Mouse (Mus musculus): ENCODE results near the gene Myct1. TPM values are rescaled to one million over a fixed set of nuclear protein-coding genes. Genes with fewer than 3 reads are reported as not detected.

Gene Myct1
- polyA plus RNA-seq, 1 experiment from 2014 or later: 1.0 TPM

DNA sequence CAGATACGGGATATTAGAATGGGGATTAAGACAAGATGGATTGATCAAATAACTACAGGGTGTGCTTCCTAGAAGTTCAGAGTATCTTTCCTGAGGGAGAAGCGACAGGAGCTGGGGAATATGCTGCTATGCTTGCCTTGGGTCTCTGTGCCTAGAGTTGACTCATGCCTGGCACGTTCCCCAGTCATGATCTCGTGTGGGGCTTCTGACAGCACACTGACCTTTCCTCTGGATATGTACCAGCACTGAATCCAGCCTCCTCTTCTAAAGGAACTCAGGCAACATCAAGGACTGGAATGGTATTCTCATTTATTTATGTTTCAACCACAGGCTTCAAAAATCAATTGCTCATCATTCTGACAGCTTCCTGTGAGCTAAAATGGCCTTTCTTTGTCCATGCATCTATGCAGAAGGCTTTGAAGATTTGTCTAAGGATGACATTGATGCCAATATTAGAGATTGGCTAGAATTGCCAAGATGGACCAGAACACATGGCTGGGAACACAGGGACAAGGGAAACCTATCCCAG lies 40.2 kb downstream of the Myct1 start:
- Histone ChIP-seq H3K4me2 (no peak overlapping the region), H3K4me3 (no peak overlapping the region), H3K4me1 (no peaks in the 10 kb centered on the region), H3K27me3 (no peaks in the 10 kb centered on the region), H3K9ac (no peak overlapping the region), H3K36me3 (ENCODE audit: poor library complexity, severe bottlenecking) (no peaks in the 10 kb centered on the region), H3K9me3 (replicated peaks) (no peaks in the 10 kb centered on the region), H3K27ac (no peak overlapping the region)
- WGBS: 78% methylated on average over 4 of the region's 4 CpGs
- no peak for ATAC-seq

DNA sequence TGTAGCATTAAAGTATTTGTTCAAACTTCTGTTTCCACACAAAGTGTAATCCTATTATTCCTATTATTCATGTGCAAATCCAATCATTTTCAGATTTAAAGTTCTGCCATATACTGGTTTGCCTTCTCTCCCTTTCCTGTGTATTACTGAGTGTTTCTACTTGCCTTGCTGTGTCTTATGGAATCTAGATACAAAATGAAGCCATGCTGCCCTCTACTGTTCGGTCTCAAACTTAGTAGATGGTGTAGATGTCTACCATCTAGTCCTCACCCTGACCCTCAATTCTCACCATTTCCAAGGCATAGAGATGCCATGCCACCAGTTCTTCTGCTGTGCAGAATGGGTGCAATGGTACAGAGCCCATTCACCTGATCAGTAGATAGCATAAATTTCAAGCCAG lies 40.8 kb downstream of the Myct1 start:
- H3K9me3 ChIP-seq (replicated peaks): no peaks in the 10 kb centered on the region
- H3K4me1 ChIP-seq: no peaks in the 10 kb centered on the region
- no peak overlapping the region for H3K9ac ChIP-seq
- H3K4me2 ChIP-seq: no peak overlapping the region
- no peaks in the 10 kb centered on the region for H3K36me3 ChIP-seq (ENCODE audit: poor library complexity, severe bottlenecking)
- 38% methylated on average over 1 of the region's 1 CpGs for WGBS
- H3K27ac ChIP-seq: no peak overlapping the region
- H3K4me3 ChIP-seq: no peak overlapping the region
- no peaks in the 10 kb centered on the region for H3K27me3 ChIP-seq
- ATAC-seq: peak; percentile 67

- no peak overlapping the region for H3K9ac ChIP-seq
- H3K4me1 ChIP-seq: no peaks in the 10 kb centered on the region
- no peak overlapping the region for H3K4me2 ChIP-seq
- WGBS: 90% methylated on average over 4 of the region's 4 CpGs
- no peaks in the 10 kb centered on the region for H3K36me3 ChIP-seq (ENCODE audit: poor library complexity, severe bottlenecking)
- no peak overlapping the region for H3K27ac ChIP-seq
- no peaks in the 10 kb centered on the region for H3K9me3 ChIP-seq (replicated peaks)
- no peak for ATAC-seq
- no peak overlapping the region for H3K4me3 ChIP-seq
- H3K27me3 ChIP-seq: no peaks in the 10 kb centered on the region
These were observed 43.7 kb downstream of the Myct1 start for GRCm38 (mm10) chr10:5637322-5637721.

GRCm38 (mm10) chr10:5639112-5639511 lies 45.5 kb downstream of the Myct1 start, which contains the start of gene Vip:
TSS of gene Vip (plus strand) at chr10:5639218.
- no peak within 1 kb of the TSS for H3K4me3 ChIP-seq
- H3K36me3 ChIP-seq (ENCODE audit: poor library complexity, severe bottlenecking): no peaks in the 10 kb centered on the region
- no peaks in the 10 kb centered on the region for H3K27me3 ChIP-seq
- H3K9ac ChIP-seq: no peak within 1 kb of the TSS
- no peak within 1 kb of the TSS for H3K4me2 ChIP-seq
- H3K27ac ChIP-seq: no peak within 1 kb of the TSS
- H3K4me1 ChIP-seq: no peaks in the 10 kb centered on the region
- no peaks in the 10 kb centered on the region for H3K9me3 ChIP-seq (replicated peaks)
- no peak for ATAC-seq
- 37% methylated on average over 8 of the region's 8 CpGs for WGBS

Other genes with a start within 250 kb of the Myct1 start
- gene Syne1, start 42.3 kb upstream of the Myct1 start, polyA plus RNA-seq (2015; fragmentation: Nextera tagmentation; extraction: Ambion mirVana): 2.4 and 3.4 TPM in 2 replicates
- 0.10 TPM in 1 of 2 replicates, not detected in the other for gene Vip, start 45.4 kb downstream of the Myct1 start, polyA plus RNA-seq (2015; fragmentation: Nextera tagmentation; extraction: Ambion mirVana)
- gene Fbxo5, start 211.8 kb downstream of the Myct1 start, polyA plus RNA-seq (2015; fragmentation: Nextera tagmentation; extraction: Ambion mirVana): 74.9 and 76.8 TPM in 2 replicates
- 10.9 and 12.3 TPM in 2 replicates for gene Mtrf1l, start 230.1 kb downstream of the Myct1 start, polyA plus RNA-seq (2015; fragmentation: Nextera tagmentation; extraction: Ambion mirVana)